Mouse (Mus musculus): ENCODE data around the gene Tmem117. TPM values are rescaled to one million over a fixed set of nuclear protein-coding genes. Genes with fewer than 3 reads are reported as not detected.

Gene Tmem117
- total and polyA plus RNA-seq, 2 experiments from 2014 or later = 11.6 to 13.8 TPM

- Histone ChIP-seq H3K4me3 (ENCODE audit: low read depth, low read length) (no peak overlapping the region), H3K27me3 (ENCODE audit: insufficient read depth, low read length) (no peaks in the 10 kb centered on the region), H3K4me1 (ENCODE audit: insufficient read depth) (no peaks in the 10 kb centered on the region), H3K9me3 (ENCODE audit: low read length) (no peaks in the 10 kb centered on the region), H3K36me3 (ENCODE audit: insufficient read depth) (no peaks in the 10 kb centered on the region), H3K4me2 (ENCODE audit: low read depth) (no peak overlapping the region), H3K27ac (ENCODE audit: low read depth, low read length) (no peak overlapping the region), H3K9ac (no peak overlapping the region)
- 90% methylated on average over 7 of the region's 7 CpGs for WGBS
- DNase-seq = no peak
- no peak for ATAC-seq
- TF ChIP-seq CTCF (IDR thresholded peaks at IDR 0.05; ENCODE audit: low read depth) = no peak
Observed at GRCm38 (mm10) chr15:95070881-95071280, 441.8 kb downstream of the Tmem117 start.

GRCm38 (mm10) chr15:95075356-95075755 lies 446.3 kb downstream of the Tmem117 start:
- no peaks in the 10 kb centered on the region for H3K27me3 ChIP-seq (ENCODE audit: insufficient read depth, low read length)
- no peak overlapping the region for H3K9ac ChIP-seq
- 48% methylated on average over 12 of the region's 12 CpGs for WGBS
- peak overlapping the region; percentile 64 for H3K27ac ChIP-seq (ENCODE audit: low read depth, low read length)
- TF ChIP-seq CTCF (IDR thresholded peaks at IDR 0.05; ENCODE audit: low read depth) = no peak
- DNase-seq (peak; percentile 74), ATAC-seq (peak; percentile 70)
- H3K4me3 ChIP-seq (ENCODE audit: low read depth, low read length) = no peak overlapping the region
- H3K36me3 ChIP-seq (ENCODE audit: insufficient read depth) = no peaks in the 10 kb centered on the region
- H3K9me3 ChIP-seq (ENCODE audit: low read length) = no peaks in the 10 kb centered on the region
- no peaks in the 10 kb centered on the region for H3K4me1 ChIP-seq (ENCODE audit: insufficient read depth)
- H3K4me2 ChIP-seq (ENCODE audit: low read depth) = no peak overlapping the region

- no peak overlapping the region for H3K27ac ChIP-seq (ENCODE audit: low read depth, low read length)
- 67% methylated on average over 11 of the region's 11 CpGs for WGBS
- no peaks in the 10 kb centered on the region for H3K4me1 ChIP-seq (ENCODE audit: insufficient read depth)
- H3K4me2 ChIP-seq (ENCODE audit: low read depth) = no peak overlapping the region
- ATAC-seq (peak; percentile 20; the same call in 1 of the 2 replicates), DNase-seq (no peak)
- no peak overlapping the region for H3K4me3 ChIP-seq (ENCODE audit: low read depth, low read length)
- no peak overlapping the region for H3K9ac ChIP-seq
- H3K36me3 ChIP-seq (ENCODE audit: insufficient read depth) = no peaks in the 10 kb centered on the region
- no peaks in the 10 kb centered on the region for H3K9me3 ChIP-seq (ENCODE audit: low read length)
- no peak for TF ChIP-seq CTCF (IDR thresholded peaks at IDR 0.05; ENCODE audit: low read depth)
- no peaks in the 10 kb centered on the region for H3K27me3 ChIP-seq (ENCODE audit: insufficient read depth, low read length)
Observed at GRCm38 (mm10) chr15:95081654-95082053, 452.6 kb downstream of the Tmem117 start.

GRCm38 (mm10) chr15:95085962-95086361 lies 456.9 kb downstream of the Tmem117 start:
- Histone ChIP-seq H3K4me2 (ENCODE audit: low read depth) (no peak overlapping the region), H3K36me3 (ENCODE audit: insufficient read depth) (no peaks in the 10 kb centered on the region), H3K4me3 (ENCODE audit: low read depth, low read length) (no peak overlapping the region), H3K4me1 (ENCODE audit: insufficient read depth) (no peaks in the 10 kb centered on the region), H3K9ac (no peak overlapping the region), H3K27ac (ENCODE audit: low read depth, low read length) (no peak overlapping the region), H3K9me3 (ENCODE audit: low read length) (no peaks in the 10 kb centered on the region), H3K27me3 (ENCODE audit: insufficient read depth, low read length) (no peaks in the 10 kb centered on the region)
- ATAC-seq = no peak
- TF ChIP-seq CTCF (IDR thresholded peaks at IDR 0.05; ENCODE audit: low read depth) = no peak
- no peak for DNase-seq
- 62% methylated on average over 7 of the region's 7 CpGs for WGBS

- Histone ChIP-seq H3K27me3 (ENCODE audit: insufficient read depth, low read length) (no peaks in the 10 kb centered on the region), H3K9me3 (ENCODE audit: low read length) (no peaks in the 10 kb centered on the region), H3K9ac (no peak overlapping the region), H3K4me3 (ENCODE audit: low read depth, low read length) (no peak overlapping the region), H3K27ac (ENCODE audit: low read depth, low read length) (no peak overlapping the region), H3K4me2 (ENCODE audit: low read depth) (no peak overlapping the region), H3K36me3 (ENCODE audit: insufficient read depth) (no peaks in the 10 kb centered on the region), H3K4me1 (ENCODE audit: insufficient read depth) (no peaks in the 10 kb centered on the region)
- TF ChIP-seq CTCF (IDR thresholded peaks at IDR 0.05; ENCODE audit: low read depth) = no peak
- 90% methylated on average over 7 of the region's 7 CpGs for WGBS
- ATAC-seq = no peak
- no peak for DNase-seq
Observed at GRCm38 (mm10) chr15:95100133-95100532, 471.1 kb downstream of the Tmem117 start.

GRCm38 (mm10) chr15:95101522-95101921 lies 472.5 kb downstream of the Tmem117 start:
- H3K36me3 ChIP-seq (ENCODE audit: insufficient read depth) = no peaks in the 10 kb centered on the region
- no peaks in the 10 kb centered on the region for H3K4me1 ChIP-seq (ENCODE audit: insufficient read depth)
- H3K4me2 ChIP-seq (ENCODE audit: low read depth) = no peak overlapping the region
- no peak overlapping the region for H3K9ac ChIP-seq
- TF ChIP-seq CTCF (IDR thresholded peaks at IDR 0.05; ENCODE audit: low read depth) = no peak
- no peaks in the 10 kb centered on the region for H3K27me3 ChIP-seq (ENCODE audit: insufficient read depth, low read length)
- ATAC-seq = no peak
- no peaks in the 10 kb centered on the region for H3K9me3 ChIP-seq (ENCODE audit: low read length)
- DNase-seq = no peak
- H3K27ac ChIP-seq (ENCODE audit: low read depth, low read length) = no peak overlapping the region
- H3K4me3 ChIP-seq (ENCODE audit: low read depth, low read length) = no peak overlapping the region

- TF ChIP-seq CTCF (IDR thresholded peaks at IDR 0.05; ENCODE audit: low read depth) = no peak
- no peak for DNase-seq
- whole genome bisulfite sequencing = 40% methylated on average over 8 of the region's 8 CpGs
- no peak for ATAC-seq
- no peak overlapping the region for H3K27ac ChIP-seq (ENCODE audit: low read depth, low read length)
- no peak overlapping the region for H3K4me2 ChIP-seq (ENCODE audit: low read depth)
- H3K9ac ChIP-seq = no peak overlapping the region
- no peaks in the 10 kb centered on the region for H3K4me1 ChIP-seq (ENCODE audit: insufficient read depth)
- H3K36me3 ChIP-seq (ENCODE audit: insufficient read depth) = no peaks in the 10 kb centered on the region
- no peaks in the 10 kb centered on the region for H3K9me3 ChIP-seq (ENCODE audit: low read length)
- no peaks in the 10 kb centered on the region for H3K27me3 ChIP-seq (ENCODE audit: insufficient read depth, low read length)
- H3K4me3 ChIP-seq (ENCODE audit: low read depth, low read length) = no peak overlapping the region
Observed at GRCm38 (mm10) chr15:95107246-95107809, 478.3 kb downstream of the Tmem117 start.

Data from forebrain, postnatal 0 days (tissue).